Mouse (Mus musculus): ENCODE measurements around the gene Fut2. TPM values are rescaled to one million over a fixed set of nuclear protein-coding genes. Genes with fewer than 3 reads are reported as not detected.

Gene Fut2
- polyA plus RNA-seq, 1 experiment from 2014 or later: 0.20 TPM

GRCm38 (mm10) chr7:45627261-45627660 lies 38.9 kb downstream of the Fut2 start, which contains the start of gene Rasip1:
Rasip1 (plus strand) TSS chr7:45627488.
- peaks cover 20% of the 10 kb centered on the region for H3K27me3 ChIP-seq (replicated peaks)
- WGBS: 84% methylated on average over 9 of the region's 9 CpGs
- peak within 1 kb of the TSS; percentile 97 for H3K4me2 ChIP-seq (replicated peaks)
- peaks cover 9% of the 10 kb centered on the region for H3K4me1 ChIP-seq
- H3K9me3 ChIP-seq: no peaks in the 10 kb centered on the region
- no peak for ATAC-seq (ENCODE audit: low FRiP score, low read depth)
- H3K27ac ChIP-seq: peak within 1 kb of the TSS; percentile 75
- H3K4me3 ChIP-seq: peak within 1 kb of the TSS; percentile 55
- no peaks in the 10 kb centered on the region for H3K36me3 ChIP-seq
- H3K9ac ChIP-seq: peak within 1 kb of the TSS; percentile 83

DNA sequence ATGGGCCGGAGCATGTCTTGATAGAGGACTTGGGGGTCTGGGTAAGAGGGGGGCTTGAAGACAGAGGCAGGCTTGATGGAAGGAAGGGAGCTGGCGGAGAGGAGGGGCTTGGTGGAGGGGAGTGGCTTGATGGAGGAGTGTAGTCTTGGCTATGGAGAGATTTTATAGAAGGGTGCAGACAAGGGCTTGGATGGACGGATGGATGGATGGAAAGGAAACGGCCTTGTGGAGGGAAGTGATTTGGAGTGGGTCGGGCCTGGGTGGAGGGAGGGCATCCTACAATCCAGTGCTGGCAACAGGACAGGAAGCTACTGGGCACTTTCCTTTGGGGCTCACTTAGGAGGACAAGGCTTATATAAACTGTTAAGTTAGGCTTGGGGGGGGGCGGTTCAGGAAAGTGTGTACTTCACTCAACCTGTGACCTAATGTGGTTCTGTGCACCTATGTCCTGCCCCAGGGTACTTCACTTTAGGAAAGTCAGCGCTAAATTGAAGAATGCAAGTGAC lies 39.6 kb downstream of the Fut2 start:
- Histone ChIP-seq H3K9ac (no peak overlapping the region), H3K27me3 (replicated peaks) (peaks cover 18% of the 10 kb centered on the region)
- WGBS: 90% methylated on average over 7 of the region's 7 CpGs

GRCm38 (mm10) chr7:45625481-45625880 lies 40.7 kb downstream of the Fut2 start:
- ATAC-seq (ENCODE audit: low FRiP score, low read depth): no peak
- WGBS: 87% methylated on average over 8 of the region's 8 CpGs
- Histone ChIP-seq H3K27me3 (replicated peaks) (peaks cover 18% of the 10 kb centered on the region), H3K4me1 (peaks cover 5% of the 10 kb centered on the region), H3K9me3 (no peaks in the 10 kb centered on the region), H3K36me3 (no peaks in the 10 kb centered on the region), H3K4me2 (replicated peaks) (no peak overlapping the region), H3K9ac (no peak overlapping the region), H3K4me3 (no peak overlapping the region), H3K27ac (no peak overlapping the region)

More for the DNA sequence above, 39.6 kb downstream of the Fut2 start:
- no peak overlapping the region for H3K4me3 ChIP-seq
- ATAC-seq (ENCODE audit: low FRiP score, low read depth): no peak
- H3K4me2 ChIP-seq (replicated peaks): no peak overlapping the region
- H3K4me1 ChIP-seq: peaks cover 5% of the 10 kb centered on the region
- no peaks in the 10 kb centered on the region for H3K36me3 ChIP-seq
- H3K27ac ChIP-seq: no peak overlapping the region
- H3K9me3 ChIP-seq: no peaks in the 10 kb centered on the region

DNA sequence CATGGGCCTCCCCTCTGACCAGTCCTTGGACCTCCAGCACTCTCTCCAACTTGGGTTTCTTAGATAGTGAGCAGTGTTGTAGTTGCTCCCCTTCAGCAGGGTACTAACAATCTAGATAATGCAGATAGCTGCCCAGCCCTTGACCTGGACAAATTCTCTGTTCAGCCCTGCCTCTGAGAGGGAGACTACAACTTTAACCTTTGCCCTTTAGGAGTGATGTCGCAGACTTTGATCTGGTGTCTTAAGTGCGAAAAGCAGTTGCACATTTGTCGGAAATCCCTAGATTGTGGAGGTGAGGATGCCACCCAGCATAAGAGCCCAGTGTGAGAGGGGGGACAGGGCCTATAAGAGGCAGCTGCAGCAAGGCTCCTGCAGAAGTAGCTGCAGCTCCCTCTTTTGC lies 41.5 kb downstream of the Fut2 start:
- H3K4me3 ChIP-seq: no peak overlapping the region
- peaks cover 21% of the 10 kb centered on the region for H3K27me3 ChIP-seq (replicated peaks)
- no peak overlapping the region for H3K27ac ChIP-seq
- H3K4me1 ChIP-seq: peaks cover 5% of the 10 kb centered on the region
- H3K9ac ChIP-seq: no peak overlapping the region
- no peak for ATAC-seq (ENCODE audit: low FRiP score, low read depth)
- no peaks in the 10 kb centered on the region for H3K9me3 ChIP-seq
- 75% methylated on average over 3 of the region's 3 CpGs for WGBS
- no peak overlapping the region for H3K4me2 ChIP-seq (replicated peaks)
- no peaks in the 10 kb centered on the region for H3K36me3 ChIP-seq

GRCm38 (mm10) chr7:45623507-45623906 lies 42.7 kb downstream of the Fut2 start:
- Histone ChIP-seq H3K9ac (no peak overlapping the region), H3K27me3 (replicated peaks) (peaks cover 29% of the 10 kb centered on the region), H3K4me1 (peaks cover 5% of the 10 kb centered on the region), H3K4me3 (no peak overlapping the region), H3K4me2 (replicated peaks) (no peak overlapping the region), H3K36me3 (no peaks in the 10 kb centered on the region), H3K27ac (no peak overlapping the region), H3K9me3 (no peaks in the 10 kb centered on the region)
- 91% methylated on average over 11 of the region's 11 CpGs for WGBS
- ATAC-seq (ENCODE audit: low FRiP score, low read depth): no peak

- Histone ChIP-seq H3K27me3 (replicated peaks) (peaks cover 30% of the 10 kb centered on the region), H3K27ac (no peak within 1 kb of the TSS), H3K9ac (no peak within 1 kb of the TSS), H3K4me2 (replicated peaks) (no peak within 1 kb of the TSS), H3K4me1 (no peaks in the 10 kb centered on the region), H3K36me3 (no peaks in the 10 kb centered on the region), H3K9me3 (no peaks in the 10 kb centered on the region), H3K4me3 (no peak within 1 kb of the TSS)
- no peak for ATAC-seq (ENCODE audit: low FRiP score, low read depth)
- 36% methylated on average over 9 of the region's 9 CpGs for WGBS
These were observed 44.8 kb downstream of the Fut2 start, which contains the start of gene Izumo1 for GRCm38 (mm10) chr7:45621443-45621842. Izumo1 (plus strand) TSS chr7:45621811.

DNA sequence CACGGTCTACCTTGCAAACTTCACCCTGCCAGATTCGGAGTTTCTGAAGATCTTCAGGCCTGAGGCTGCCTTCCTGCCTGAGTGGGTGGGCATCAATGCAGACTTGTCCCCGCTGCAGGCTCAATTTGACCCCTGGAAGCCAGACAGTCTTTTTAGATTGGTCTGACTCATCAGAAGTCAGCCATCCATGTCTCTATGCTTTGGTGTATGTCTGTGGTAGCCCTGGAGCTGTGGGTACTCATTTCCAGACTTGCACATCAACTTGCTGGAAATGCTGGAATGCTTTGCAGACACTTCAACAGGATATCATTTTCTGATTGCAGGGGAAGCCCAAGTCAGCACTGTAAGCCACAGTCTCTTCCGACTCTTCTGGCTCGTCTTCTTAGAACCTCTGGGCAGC lies 46.6 kb downstream of the Fut2 start:
- H3K9ac ChIP-seq: no peak overlapping the region
- peaks cover 6% of the 10 kb centered on the region; the same call in 1 of the 2 replicates for H3K4me1 ChIP-seq
- no peak for ATAC-seq (ENCODE audit: low FRiP score, low read depth)
- WGBS: 89% methylated on average over 5 of the region's 5 CpGs
- H3K27ac ChIP-seq: no peak overlapping the region
- no peak overlapping the region for H3K4me3 ChIP-seq
- H3K4me2 ChIP-seq (replicated peaks): no peak overlapping the region
- H3K9me3 ChIP-seq: no peaks in the 10 kb centered on the region
- H3K36me3 ChIP-seq: no peaks in the 10 kb centered on the region
- H3K27me3 ChIP-seq (replicated peaks): peaks cover 40% of the 10 kb centered on the region

DNA sequence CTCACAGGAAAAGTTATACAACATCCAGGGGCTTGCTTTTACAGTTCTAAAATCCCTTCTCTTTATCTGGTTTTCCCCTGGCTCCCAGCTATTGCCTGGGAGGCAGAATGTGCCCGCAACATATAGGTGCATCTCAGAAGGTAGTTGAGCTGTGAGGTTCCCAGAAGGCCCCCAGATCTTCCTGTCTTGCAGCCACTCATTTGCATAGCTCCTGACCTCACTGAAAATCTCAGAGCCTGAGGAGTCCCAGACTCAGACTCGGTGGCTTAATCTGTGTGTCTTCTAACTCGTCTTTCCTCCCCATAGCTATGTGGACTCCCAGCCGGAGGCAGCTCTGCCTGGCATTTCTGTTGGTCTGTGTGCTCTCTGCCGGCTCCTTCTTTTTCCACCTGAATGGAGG lies 47.9 kb downstream of the Fut2 start:
- Histone ChIP-seq H3K27me3 (replicated peaks) (peaks cover 40% of the 10 kb centered on the region), H3K36me3 (no peaks in the 10 kb centered on the region), H3K27ac (no peak overlapping the region), H3K4me3 (no peak overlapping the region), H3K4me1 (peaks cover 6% of the 10 kb centered on the region; the same call in 1 of the 2 replicates), H3K4me2 (replicated peaks) (no peak overlapping the region), H3K9ac (no peak overlapping the region), H3K9me3 (no peaks in the 10 kb centered on the region)
- 87% methylated on average over 5 of the region's 5 CpGs for WGBS
- no peak for ATAC-seq (ENCODE audit: low FRiP score, low read depth)

GRCm38 (mm10) chr7:45617042-45617695 lies 49.0 kb downstream of the Fut2 start, which contains the start of gene Fut1:
Fut1 (plus strand) TSS chr7:45617289.
- H3K4me1 ChIP-seq: peaks cover 6% of the 10 kb centered on the region; the same call in 1 of the 2 replicates
- peaks cover 40% of the 10 kb centered on the region for H3K27me3 ChIP-seq (replicated peaks)
- WGBS: 7% methylated on average over 31 of the region's 31 CpGs
- H3K4me2 ChIP-seq (replicated peaks): peak within 1 kb of the TSS; percentile 36
- H3K9me3 ChIP-seq: no peaks in the 10 kb centered on the region
- H3K4me3 ChIP-seq: no peak within 1 kb of the TSS
- H3K36me3 ChIP-seq: no peaks in the 10 kb centered on the region
- ATAC-seq (ENCODE audit: low FRiP score, low read depth): no peak
- no peak within 1 kb of the TSS for H3K9ac ChIP-seq
- no peak within 1 kb of the TSS for H3K27ac ChIP-seq

GRCm38 (mm10) chr7:45616277-45616676 lies 49.9 kb downstream of the Fut2 start:
- no peaks in the 10 kb centered on the region for H3K9me3 ChIP-seq
- H3K27me3 ChIP-seq (replicated peaks): peaks cover 40% of the 10 kb centered on the region
- ATAC-seq (ENCODE audit: low FRiP score, low read depth): no peak
- 36% methylated on average over 6 of the region's 6 CpGs for WGBS
- peaks cover 6% of the 10 kb centered on the region; the same call in 1 of the 2 replicates for H3K4me1 ChIP-seq
- no peak overlapping the region for H3K27ac ChIP-seq
- H3K4me3 ChIP-seq: no peak overlapping the region
- no peaks in the 10 kb centered on the region for H3K36me3 ChIP-seq
- H3K4me2 ChIP-seq (replicated peaks): no peak overlapping the region
- H3K9ac ChIP-seq: no peak overlapping the region

GRCm38 (mm10) chr7:45609511-45609910 lies 56.7 kb downstream of the Fut2 start:
- Histone ChIP-seq H3K9ac (no peak overlapping the region), H3K27me3 (replicated peaks) (no peaks in the 10 kb centered on the region), H3K36me3 (no peaks in the 10 kb centered on the region), H3K4me3 (no peak overlapping the region), H3K4me1 (no peaks in the 10 kb centered on the region), H3K4me2 (replicated peaks) (no peak overlapping the region), H3K9me3 (no peaks in the 10 kb centered on the region), H3K27ac (no peak overlapping the region)
- no peak for ATAC-seq (ENCODE audit: low FRiP score, low read depth)
- 77% methylated on average over 1 of the region's 1 CpGs for WGBS

DNA sequence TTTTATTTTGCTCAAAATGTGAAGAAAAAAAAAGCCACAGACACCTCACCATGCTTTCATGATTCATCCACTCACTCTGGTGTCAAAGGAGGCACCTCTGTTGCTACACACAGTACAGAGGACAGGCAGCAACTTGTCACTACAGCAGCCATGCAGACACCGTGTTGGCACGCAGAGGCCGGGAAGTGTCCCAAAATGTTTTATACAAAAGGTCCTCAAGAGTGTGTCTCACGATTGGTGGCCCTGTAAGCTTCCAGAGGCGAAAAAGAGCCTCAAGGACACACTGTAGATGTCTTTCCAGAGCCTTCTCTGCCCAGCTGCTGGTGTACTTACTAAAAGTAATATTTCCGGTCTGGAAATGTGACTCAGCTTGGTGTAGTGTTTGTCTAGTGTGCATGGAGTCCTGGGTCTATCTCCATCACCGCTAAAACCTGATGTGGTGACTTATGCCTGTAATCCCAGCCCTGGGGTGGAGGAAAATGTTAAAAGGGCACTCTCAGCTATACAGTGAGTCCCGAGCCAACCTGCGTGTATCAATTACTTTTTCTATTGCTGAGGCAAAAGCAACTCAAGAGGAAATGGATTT lies 60.4 kb downstream of the Fut2 start:
- Histone ChIP-seq H3K27ac (no peak overlapping the region), H3K27me3 (replicated peaks) (no peaks in the 10 kb centered on the region), H3K9me3 (no peaks in the 10 kb centered on the region), H3K4me1 (no peaks in the 10 kb centered on the region), H3K9ac (no peak overlapping the region), H3K4me3 (no peak overlapping the region), H3K4me2 (replicated peaks) (no peak overlapping the region), H3K36me3 (no peaks in the 10 kb centered on the region)
- WGBS: 87% methylated on average over 9 of the region's 9 CpGs
- ATAC-seq (ENCODE audit: low FRiP score, low read depth): no peak
